Mouse (Mus musculus) heart, postnatal 10 days (tissue): Measurements from ENCODE around the gene Rarres2. TPM values are rescaled to one million over a fixed set of nuclear protein-coding genes. Genes with fewer than 3 reads are reported as not detected.

Experiments
- DNase-seq, 2 experiments: peaks; one replicate each; pipeline ENCODE4 v3.0.0; 2021
- intact Hi-C: fragments of 180-260 bp; cut with DNase I; formaldehyde crosslinking; loops from one replicate; pipeline ENCODE4 v1.15.1; 2025
- total RNA-seq, 2 experiments: library from RNA; stranded (reverse); gene quantifications; 2 replicates each; pipeline ENCODE4 v1.2.3; 2021

The Rarres2 gene
- 100 to 1,000 TPM in 1 of 2 experiments, 10 to 100 TPM in 1; 86.7 to 106 TPM for total RNA-seq

DNA sequence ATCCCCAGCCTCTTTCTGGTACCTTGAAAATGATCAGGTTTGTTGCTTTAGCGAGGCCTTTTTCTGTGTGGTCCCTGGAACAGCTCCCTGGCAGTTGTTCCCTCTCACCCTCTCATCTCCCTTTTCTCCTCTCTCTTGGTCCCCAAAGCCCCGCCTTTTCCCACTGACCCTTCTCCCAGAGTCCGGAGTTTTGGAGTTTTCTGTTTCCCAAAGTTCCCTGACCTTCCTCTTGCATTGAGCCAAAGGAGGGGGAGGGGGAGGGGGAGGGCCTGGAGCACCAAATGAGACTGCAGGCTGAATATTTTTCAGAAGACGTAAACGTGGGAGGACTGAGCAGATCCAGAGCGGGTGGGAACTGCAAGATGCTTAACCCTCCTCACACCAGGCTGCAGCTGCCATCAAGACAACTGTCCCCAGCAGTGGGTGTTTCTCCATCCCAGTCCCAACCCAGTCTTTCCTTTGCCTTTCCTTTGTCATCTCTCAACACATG lies at the start of gene Rarres2:
Rarres2 (minus strand) TSS at position 218 of the 490 bp plus-strand sequence.
- intact Hi-C loops: no loop called here
- DNase-seq: peak; percentile 73 to 74

DNA sequence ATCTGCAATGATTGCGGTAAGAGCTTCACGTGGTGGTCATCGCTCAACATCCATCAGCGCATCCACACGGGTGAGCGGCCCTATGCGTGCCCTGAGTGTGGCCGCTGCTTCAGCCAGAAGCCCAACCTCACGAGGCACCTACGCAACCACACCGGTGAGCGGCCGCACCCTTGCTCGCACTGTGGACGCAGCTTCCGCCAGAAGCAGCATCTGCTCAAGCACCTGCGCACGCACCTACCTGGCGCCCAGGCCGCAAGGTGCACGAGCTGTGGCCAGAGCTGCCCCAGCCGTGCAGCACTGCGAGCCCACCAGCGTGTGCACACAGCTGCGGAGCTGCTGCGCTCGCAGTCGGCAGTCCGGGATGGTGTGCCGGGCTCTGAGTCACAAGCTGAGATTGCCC lies 47.4 kb upstream of the Rarres2 start:
- intact Hi-C loops: no loop called here
- DNase-seq: no peak

DNA sequence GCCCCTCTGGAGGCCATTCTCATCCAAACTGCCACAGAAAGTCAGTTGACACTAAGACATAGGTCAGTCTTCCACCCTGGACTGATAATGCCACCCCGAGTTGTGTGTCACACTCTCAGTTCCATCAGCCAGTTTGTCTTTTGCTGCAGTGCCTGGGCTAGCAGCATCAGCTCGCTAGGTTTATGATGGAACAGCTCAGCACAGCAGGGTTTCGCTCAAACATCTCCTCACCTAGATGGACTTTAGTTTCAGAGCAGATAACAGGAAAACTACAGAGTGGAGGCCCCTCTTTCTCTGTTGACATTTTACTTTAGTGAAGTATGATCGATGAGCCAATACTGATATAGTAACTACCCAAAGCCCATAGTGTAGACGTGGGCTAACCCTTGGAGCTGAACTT lies 42.2 kb upstream of the Rarres2 start:
- no peak for DNase-seq
- intact Hi-C loops: no loop called here

DNA sequence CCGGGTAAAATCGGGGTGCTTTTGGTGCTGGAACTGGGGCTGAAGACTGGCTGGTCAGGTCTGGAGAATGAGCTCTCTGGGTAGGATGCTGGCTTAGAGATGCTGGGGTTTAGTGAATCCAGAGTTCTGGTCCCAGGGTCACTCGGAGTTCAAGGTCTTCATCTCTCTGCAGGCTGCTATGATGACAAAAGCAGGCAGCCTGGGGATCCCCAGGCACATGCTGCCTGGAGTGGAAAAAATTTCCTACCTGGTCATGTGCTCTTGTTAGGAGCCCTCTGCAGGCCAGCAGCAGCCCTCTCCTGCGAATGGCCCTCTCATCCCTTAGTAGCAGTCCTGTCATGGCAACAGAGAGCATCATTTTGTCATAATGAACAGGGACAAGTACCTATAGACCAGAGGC lies 40.9 kb upstream of the Rarres2 start:
- intact Hi-C loops: no loop called here
- no peak for DNase-seq

DNA sequence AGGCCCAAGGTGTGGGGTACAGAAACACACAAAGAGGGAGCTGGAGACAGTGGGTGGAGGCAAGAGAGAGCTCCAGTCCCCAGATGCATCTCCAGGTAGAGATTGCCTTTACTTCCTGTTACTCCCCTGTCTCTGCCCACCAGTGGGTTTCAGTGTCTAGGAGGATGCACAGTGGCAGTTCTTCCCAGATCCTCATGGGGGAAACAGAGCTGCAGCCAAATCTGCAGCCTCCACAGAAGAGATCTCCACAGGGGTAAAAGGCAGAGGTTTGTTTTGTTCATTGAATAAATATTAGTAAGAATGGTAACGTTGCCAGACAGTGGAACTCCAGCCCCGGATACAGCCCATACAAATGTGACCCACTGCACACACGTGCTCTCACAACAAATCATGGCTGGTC lies 38.1 kb upstream of the Rarres2 start:
- DNase-seq: no peak
- intact Hi-C loops: no loop called here

DNA sequence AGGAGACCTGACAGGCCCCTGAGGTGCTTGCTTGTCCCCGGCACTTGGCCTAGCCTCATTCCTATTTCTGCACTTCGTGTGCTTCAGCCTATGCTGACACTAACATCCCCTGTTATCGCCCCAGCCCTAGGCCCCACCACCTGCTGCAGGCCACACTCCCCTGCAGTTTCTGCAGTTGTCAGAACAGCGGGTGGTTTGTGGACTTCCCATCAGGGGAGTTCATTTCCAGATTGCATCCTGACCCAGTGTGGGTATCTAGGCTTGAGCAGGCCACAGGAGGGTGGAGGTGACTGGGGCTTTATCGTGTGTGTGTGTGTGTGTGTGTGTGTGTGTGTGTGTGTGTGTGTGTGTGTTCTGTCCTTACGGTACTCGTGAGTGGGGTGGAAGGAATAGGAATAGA lies 36.9 kb upstream of the Rarres2 start:
- intact Hi-C loops: no loop called here
- no peak for DNase-seq

DNA sequence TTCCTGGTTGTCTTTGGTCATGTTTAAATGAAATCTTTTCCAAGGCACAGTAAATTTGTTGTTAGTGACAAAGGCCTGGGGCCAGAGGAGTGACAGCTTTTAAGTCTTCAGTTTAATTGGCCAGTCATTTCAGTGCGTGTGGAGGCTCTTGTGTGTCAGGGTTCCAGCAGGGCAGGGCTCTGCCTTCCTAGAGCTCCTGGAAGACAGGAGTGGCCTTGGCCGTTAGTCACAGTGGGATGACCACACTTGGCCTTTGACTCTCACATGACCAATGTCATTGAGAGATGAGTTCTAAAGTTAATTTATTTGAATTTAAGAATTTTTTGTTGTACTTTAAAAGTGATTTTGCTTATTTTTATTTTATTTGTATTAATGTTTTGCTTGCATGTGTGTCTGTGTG lies 35.5 kb upstream of the Rarres2 start:
- no peak for DNase-seq
- intact Hi-C loops: no loop called here

DNA sequence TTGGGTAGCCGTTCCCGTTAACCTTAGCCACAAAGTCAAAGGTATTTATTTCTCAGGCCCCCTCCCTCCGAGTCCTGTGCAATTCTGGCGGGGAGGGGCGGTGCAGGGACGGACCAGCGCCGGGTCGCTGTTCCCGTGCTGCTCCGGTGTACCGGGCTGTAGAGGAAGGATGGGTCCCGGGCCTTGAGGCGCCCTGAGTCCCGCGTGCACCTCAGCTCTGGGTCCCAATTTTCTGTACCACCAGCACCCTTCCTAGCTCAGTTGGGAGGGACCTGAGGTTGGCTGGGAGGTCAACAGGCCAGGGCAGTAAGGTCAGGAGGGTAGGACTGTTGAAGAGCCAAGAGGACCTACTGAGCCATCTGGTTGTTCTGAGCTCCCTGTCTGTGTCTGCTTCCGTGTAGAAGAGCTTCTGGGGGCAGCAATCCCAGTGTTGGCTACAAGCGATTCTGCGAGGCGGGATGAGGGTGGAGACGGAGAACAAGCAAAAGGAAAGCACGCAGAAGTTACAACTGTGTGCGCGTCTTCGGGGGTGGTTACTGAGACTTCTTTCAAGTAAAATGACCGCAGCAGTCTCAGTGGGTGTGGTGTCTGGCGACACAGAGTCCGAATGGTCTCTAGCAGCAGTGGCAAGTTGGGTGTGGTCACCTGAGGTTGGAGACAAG lies 29.6 kb upstream of the Rarres2 start:
- DNase-seq: no peak
- intact Hi-C loops: loop anchor here (2.0 kb wide), 1 partner anchor 25 kb away; the partner anchor contains the start of gene AI854703

DNA sequence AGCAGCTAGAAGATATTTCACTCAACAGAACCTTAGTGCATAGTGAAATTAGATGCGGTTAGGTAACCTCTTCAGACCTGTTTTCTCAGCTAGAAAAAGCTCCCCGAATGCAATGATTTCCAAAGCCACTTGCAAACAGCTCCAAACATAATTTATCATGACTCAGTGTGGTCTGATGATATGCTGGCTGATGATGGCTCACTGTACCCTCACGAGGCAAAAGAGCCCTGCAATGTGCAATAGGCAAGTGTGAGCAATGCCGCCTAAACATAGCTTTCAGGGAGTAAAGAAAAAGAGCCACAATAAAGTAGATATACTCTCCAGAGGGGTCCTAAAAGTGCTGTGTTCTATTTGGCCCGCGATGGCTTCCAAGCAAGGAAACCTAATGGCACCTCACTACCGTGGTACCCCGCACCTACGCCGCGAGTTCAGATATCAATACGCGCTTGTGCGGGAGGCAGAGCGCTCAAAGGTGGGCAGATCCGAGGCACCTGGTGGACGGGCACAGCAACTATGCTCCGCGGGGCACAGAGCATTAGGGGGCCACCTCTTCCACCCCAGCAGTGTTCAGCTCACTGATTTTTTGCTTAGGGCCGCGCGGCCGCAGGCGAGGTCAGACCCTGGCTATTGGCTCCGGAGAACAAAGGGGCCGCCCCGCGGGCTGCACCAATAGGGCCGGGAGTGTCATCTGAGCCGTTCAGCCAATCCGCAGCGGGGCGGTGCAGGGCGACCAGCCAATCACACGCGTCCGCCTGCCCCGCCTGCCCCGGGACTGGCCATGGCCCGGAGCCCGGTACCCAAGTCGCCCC lies 28.9 kb upstream of the Rarres2 start, which contains the start of gene Zfp775:
Zfp775 (plus strand) TSS at position 793 of the 809 bp plus-strand sequence.
- DNase-seq: peak; percentile 98

DNA sequence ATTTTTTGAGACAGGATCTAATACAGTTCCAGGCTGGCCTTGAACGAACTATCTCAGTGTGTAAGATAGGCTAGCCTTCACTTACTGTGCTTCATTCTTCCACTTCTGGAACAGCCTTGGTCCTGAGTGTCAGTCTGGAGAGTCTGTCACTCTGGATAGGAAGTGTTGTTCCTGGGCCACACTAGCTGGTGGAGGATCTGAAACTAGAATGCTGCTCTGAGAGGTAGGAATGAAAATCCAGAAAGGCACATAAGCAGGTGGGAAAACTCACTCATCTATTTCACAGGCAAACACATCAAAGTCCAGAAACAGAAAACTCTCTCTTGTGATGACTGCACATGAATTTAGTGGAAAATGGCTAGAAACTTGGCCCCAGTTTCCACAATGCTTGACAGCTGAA lies 28.0 kb upstream of the Rarres2 start:
- no peak for DNase-seq
- intact Hi-C loops: no loop called here

More for the DNA sequence above, 28.9 kb upstream of the Rarres2 start, which contains the start of gene Zfp775:
- intact Hi-C loops: loop anchor here (2.0 kb wide), 1 partner anchor 25 kb away; the partner anchor contains the start of gene AI854703

DNA sequence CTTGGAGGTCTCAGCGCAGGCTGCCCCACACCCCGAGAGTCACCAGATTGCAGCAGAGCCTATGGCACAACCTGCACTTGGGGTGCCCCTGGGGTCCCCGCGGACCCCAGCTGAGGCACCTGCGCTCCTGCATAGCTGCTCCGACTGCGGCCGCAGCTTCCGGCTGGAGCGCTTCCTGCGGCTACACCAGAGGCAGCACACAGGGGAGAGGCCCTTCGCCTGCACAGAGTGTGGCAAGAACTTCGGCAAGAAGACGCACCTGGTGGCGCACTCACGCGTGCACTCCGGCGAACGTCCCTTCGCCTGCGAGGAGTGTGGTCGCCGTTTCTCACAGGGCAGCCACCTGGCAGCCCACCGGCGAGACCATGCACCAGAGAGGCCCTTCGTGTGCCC lies 24.6 kb upstream of the Rarres2 start:
- intact Hi-C loops: no loop called here
- no peak for DNase-seq

DNA sequence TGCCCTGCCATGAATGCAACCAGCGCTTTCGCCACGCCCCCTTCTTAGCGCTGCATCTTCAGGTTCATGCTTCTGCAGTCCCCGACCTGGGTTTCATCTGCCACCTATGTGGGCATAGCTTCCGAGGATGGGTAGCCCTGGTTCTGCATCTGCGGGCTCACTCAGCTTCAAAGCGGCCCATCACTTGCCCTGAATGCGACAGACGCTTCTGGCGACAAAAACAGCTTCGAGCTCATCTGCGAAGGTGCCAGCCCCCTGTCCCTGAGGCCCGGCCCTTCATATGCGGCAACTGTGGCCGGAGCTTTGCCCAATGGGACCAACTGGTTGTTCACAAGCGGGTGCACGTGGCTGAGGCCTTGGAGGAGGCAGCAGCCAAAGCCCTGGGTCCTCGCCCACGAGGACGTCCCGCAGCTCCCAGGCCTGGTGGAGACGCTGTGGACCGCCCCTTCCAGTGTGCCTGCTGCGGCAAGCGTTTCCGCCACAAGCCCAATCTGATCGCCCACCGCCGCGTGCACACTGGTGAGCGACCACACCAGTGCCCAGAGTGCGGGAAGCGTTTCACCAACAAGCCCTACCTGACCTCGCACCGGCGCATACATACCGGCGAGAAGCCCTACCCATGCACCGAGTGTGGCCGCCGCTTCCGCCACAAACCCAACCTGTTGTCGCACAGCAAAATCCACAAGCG lies 24.1 kb upstream of the Rarres2 start:
- intact Hi-C loops: no loop called here
- no peak for DNase-seq

DNA sequence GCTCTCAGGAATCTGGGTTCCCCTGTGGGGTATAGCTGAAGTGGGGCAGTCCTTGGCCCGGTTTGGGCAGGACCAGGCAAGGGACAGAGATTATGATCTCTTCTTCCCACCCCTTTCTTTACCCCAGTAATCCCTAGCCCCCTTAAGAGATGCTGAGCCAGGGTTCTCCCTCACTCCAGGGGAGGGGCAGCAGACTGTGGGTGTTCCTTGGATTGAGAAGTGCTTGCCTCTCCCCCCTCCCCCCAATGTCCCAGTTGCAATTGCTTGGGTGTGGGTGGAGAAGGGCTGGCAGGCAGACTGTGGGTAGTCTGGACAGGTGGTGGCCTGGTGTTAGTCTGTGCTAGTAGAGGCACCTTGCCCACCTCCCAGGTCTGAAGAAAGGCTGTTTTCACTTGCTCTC lies 22.7 kb upstream of the Rarres2 start:
- DNase-seq: no peak
- intact Hi-C loops: no loop called here

DNA sequence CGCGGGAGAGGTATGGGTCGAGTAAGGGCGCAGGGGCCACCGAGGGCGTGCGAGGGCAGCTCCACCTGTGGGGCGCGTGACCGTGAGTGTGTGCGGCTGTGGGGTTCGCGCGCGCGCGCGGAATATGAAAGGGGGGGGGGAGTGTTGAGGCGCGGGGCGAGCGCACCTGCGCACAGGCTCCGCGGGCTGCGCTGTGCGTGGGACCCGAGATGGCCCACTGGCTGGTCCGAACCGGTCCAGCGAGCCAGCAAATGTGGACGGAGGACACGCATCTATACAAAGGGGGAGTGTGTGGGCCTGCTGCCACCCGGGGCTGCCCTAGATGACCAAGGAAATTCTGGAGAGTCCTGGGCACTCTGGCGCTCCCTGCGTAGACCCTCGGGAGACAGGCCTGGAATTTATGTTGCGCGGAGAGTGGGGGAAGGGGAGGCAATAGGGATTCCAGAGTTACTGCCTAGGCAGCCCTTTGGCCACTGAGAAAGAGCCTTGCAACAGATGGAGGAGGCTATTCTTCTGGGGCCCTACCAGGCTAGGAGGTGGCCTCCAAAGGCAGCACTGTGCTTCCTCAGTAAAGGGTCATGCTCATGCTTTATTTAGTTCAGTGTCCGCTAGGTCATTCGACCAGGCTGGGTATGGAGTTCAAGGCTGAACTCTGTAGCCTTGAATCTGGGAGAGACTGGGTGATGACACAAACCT lies 21.6 kb upstream of the Rarres2 start:
- intact Hi-C loops: no loop called here
- DNase-seq: peak; percentile 60 to 71

DNA sequence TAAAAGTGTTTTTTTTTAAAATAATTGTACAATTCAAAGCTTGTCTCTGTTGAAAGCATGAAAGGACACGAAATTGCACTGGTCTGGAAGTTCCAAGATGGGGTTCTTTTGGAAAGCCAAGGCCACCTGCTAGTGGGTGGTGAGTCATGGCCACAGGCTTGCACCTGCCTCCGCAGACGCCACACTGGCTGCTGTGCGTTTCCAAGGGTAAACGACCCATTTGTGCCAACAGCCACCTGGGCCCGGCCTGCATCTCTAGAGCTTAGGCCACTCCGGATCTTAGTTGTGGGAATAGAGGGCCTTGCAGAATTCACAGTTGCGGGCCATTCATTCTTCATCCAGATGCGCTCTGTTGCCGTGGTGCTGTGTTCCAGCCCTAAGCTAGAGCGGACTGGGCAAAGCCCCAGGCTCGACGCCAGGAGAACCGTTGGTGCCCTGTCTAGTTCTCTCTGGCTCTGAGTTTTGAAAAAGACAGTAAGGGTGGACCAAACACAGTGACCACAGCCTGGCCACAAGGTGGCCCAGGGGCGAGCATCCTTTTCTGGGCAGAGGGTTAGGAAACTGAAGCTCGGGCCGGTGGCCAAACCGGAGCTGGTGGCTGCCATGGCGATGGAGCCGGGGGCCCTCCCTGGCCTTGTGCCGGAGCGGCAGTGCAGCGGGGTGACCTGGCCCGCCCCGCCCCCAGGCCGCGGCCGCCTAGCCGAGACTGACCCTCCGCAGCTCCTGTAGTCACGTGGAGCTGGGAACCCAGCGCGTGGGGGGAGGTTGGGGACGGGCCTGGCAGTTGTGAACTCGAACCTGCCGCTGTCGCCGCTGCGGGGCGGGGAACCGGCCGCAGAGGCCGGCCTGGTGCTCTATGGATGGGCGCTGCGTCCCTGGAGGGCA lies 20.8 kb upstream of the Rarres2 start, which contains the start of the genes Repin1 and Gm44965:
Repin1 (plus strand) TSS at position 726 of the 885 bp plus-strand sequence.
Gm44965 (plus strand) TSS at position 784 of the 885 bp plus-strand sequence.
- DNase-seq: peak; percentile 96 to 97
- intact Hi-C loops: no loop called here

DNA sequence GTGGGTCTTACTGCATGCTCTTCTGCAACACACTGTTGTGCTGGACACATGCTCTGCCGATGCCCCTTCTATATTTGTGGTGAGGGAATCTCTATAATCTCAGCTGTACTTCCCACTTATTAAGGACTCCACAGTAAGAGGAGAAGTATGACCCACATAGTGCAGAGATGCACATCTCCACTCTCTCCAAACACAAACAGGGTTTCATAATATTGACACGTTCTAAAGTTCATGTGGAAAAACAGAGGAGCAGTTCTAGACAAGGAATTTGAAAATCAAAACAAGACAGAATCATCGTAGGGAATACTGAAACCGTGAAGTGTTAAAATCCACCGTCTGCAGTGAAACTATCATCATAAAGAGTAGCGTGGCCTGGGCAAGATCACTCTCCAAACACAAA lies 19.3 kb upstream of the Rarres2 start:
- DNase-seq: no peak
- intact Hi-C loops: no loop called here

DNA sequence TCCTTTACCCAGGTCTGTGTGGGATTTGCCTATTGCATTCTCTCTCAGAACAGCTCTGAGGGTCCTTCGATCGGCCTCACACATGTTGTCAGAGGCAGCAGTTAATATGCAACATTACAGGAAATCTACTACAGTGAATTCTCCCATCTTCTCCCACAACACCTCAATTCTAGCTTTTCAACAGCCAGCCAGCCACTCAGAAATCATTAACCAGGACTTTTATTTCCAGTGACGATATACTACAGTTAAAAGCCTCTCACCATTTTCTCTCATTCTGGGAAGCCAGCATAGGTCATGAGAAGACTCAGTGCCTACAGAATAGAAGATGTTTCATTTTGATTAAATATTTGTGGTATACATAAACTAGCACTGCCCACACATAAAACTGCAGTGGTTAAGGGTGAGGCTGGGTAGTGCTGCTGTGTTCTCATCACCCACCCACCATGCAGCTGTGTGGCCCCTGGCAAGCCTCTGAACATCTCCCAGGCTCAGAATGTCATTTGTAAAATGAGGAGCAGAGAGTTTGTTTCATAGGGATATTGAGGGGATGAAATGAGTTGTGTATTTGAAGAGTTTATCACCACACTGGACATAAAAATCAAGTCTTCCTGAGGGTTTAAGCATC lies 18.7 kb upstream of the Rarres2 start:
- intact Hi-C loops: no loop called here

DNA sequence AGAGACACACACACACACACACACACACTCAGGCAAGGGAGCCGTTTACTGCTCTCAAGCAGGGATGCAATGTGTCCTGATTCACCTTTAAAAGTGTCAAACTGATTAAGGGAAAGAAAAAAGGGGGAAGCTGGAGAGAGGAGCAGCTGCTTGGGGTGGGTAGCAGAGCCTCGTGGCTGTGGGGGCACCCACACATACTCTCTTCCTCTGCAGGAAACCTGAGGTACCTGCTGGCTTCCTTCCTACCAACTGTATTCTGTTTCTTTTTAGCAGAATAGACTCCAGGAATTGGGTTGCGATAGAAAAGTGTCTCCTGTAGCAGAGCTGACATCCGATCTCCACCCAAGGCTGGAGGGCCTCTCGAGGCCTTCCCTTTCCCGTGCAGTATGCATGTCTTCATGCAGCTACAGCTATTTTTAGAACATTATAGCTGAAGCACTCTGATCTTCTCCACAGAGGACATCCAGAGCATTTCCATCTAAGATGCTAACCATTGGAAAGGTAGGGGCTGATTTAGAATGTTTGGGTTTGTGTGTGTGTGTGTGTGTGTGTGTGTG lies 16.7 kb upstream of the Rarres2 start, which contains the start of gene Gm45021:
Gm45021 (plus strand) TSS at position 417 of the 557 bp plus-strand sequence.
- intact Hi-C loops: no loop called here
- DNase-seq: no peak

More for the DNA sequence above, 18.7 kb upstream of the Rarres2 start:
- no peak for DNase-seq
